Mouse (Mus musculus) heart, adult 2 months (tissue): ENCODE measurements around the gene Plekha5. TPM values are rescaled to one million over a fixed set of nuclear protein-coding genes. Genes with fewer than 3 reads are reported as not detected.

Experiments
- DNase-seq, 2 experiments: peaks; one replicate each; pipeline ENCODE4 v3.0.0; 2021
- H3K27ac ChIP-seq: fragments of 200-600 bp; 2 replicates; pipeline ENCODE4 v1.8.1; 2022
- H3K27me3 ChIP-seq: fragments of 200-500 bp; 2 replicates; pipeline ENCODE4 v1.6.1; 2012; ENCODE audit warnings: mild to moderate bottlenecking, low read length, inconsistent platforms, mixed read lengths; ENCODE audit not compliant: control insufficient read depth, insufficient read depth
- H3K36me3 ChIP-seq: fragments of 200-500 bp; 2 replicates; pipeline ENCODE4 v1.6.1; 2012; ENCODE audit warnings: low read length, inconsistent platforms; ENCODE audit not compliant: control insufficient read depth, insufficient read depth
- H3K4me1 ChIP-seq: fragments of 200-500 bp; 2 replicates; pipeline ENCODE4 v1.6.1; 2011; ENCODE audit warnings: low read length; ENCODE audit not compliant: control insufficient read depth, insufficient read depth
- H3K4me3 ChIP-seq: fragments of 200-600 bp; 2 replicates; pipeline ENCODE4 v1.8.1; 2022
- H3K79me2 ChIP-seq: fragments of 200-500 bp; replicated peaks from 2 replicates; pipeline ENCODE4 v1.6.1; 2012; ENCODE audit warnings: mild to moderate bottlenecking, inconsistent platforms, low read length, moderate library complexity, mixed read lengths; ENCODE audit not compliant: control insufficient read depth, insufficient read depth
- H3K9ac ChIP-seq: fragments of 200-500 bp; 2 replicates; pipeline ENCODE4 v1.6.1; 2012; ENCODE audit warnings: low read depth, mild to moderate bottlenecking, control low read depth, inconsistent platforms, low read length, mixed read lengths
- CTCF ChIP-seq: fragments of 200-600 bp; IDR thresholded peaks from 2 replicates; pipeline ENCODE4 v1.8.1; 2022; ENCODE audit warnings: antibody characterized with exemption, mild to moderate bottlenecking, moderate library complexity
- EP300 ChIP-seq: fragments of 200-500 bp; IDR thresholded peaks from 2 replicates; pipeline ENCODE4 v1.6.1; 2011; ENCODE audit warnings: low read depth, low read length, control low read depth; ENCODE audit not compliant: insufficient read depth
- POLR2A ChIP-seq: fragments of 200-500 bp; IDR thresholded peaks from 2 replicates; pipeline ENCODE4 v1.6.1; 2011; ENCODE audit warnings: mild to moderate bottlenecking, low read depth, low read length, control low read depth; ENCODE audit not compliant: insufficient read depth
- WGBS: fragments of 180-500 bp; shearing (Covaris S2); methylation state at CpG from one replicate; pipeline ENCODE4 v1.1.7; 2018; 5-methylcytosine and 5-hydroxymethylcytosine counted together
- intact Hi-C: fragments of 180-260 bp; cut with DNase I; formaldehyde crosslinking; loops from one replicate; pipeline ENCODE4 v1.15.1; 2025
- polyA plus RNA-seq: library from polyadenylated mRNA; depleted of rRNA; stranded (reverse); fragments of >200 nt; gene quantifications from 2 replicates; pipeline ENCODE4 v1.2.3, GENCODE M21; 2012
- total RNA-seq, 2 experiments: library from RNA; stranded (reverse); gene quantifications; 2 replicates each; pipeline ENCODE4 v1.2.3; 2021

The Plekha5 gene
- total and polyA plus RNA-seq, 3 experiments, result 19.6 to 26.0 (median 24.9) TPM

DNA sequence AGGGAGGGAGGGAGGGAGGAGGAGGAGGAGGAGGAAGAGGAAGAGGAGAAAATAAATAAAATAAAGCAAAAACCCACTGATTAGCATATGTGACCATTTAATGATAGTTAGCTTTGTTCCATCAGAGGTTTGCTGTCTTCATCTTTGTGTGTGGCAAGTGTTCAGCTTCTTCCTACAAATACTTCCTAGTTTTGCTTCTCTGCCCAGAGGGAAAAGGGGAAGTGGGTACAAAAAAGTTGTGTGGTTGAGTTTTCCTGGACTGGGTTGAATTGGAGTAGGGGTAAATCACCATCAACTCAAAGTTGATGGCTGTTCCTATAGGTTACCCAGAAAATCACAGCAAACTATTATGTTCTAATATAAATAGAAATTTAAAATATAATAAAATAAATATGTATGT is 65.7 kb downstream of the Plekha5 start:
- Histone ChIP-seq H3K4me3 (no peak overlapping the region), H3K4me1 (peaks cover 10% of the 10 kb centered on the region), H3K27me3 (no peaks in the 10 kb centered on the region), H3K27ac (no peak overlapping the region), H3K36me3 (0 out of 2 replicates have a peak, but pooled peaks cover 2% of the 10 kb centered on the region), H3K9ac (no peak overlapping the region), H3K79me2 (no peaks in the 10 kb centered on the region)
- no peak for DNase-seq
- intact Hi-C loops, result no loop called here
- TF ChIP-seq POLR2A, result no peak
- no peak for TF ChIP-seq EP300
- no peak for TF ChIP-seq CTCF

DNA sequence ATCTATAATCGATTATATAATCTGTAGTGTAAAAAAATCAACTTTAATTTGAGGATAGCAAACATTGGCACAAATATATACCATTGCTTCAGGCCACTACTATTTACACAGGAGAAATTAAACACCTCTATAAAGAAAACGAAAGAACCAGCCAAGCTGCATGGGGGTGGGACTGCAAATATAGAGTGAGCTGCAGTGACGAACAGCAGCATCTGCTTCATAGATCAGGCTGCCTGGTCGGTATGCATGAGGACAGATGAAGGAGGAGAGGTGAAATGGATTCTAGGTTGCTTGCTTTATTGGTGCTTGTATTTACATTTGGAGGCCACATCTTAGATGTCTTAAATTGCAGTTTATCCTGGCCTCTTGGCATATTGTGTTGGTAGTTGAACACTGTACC is 66.4 kb downstream of the Plekha5 start:
- H3K27ac ChIP-seq, result no peak overlapping the region
- H3K27me3 ChIP-seq, result no peaks in the 10 kb centered on the region
- no peaks in the 10 kb centered on the region for H3K79me2 ChIP-seq
- H3K9ac ChIP-seq, result no peak overlapping the region
- intact Hi-C loops, result no loop called here
- no peak overlapping the region for H3K4me3 ChIP-seq
- 0 out of 2 replicates have a peak, but pooled peaks cover 2% of the 10 kb centered on the region for H3K36me3 ChIP-seq
- peaks cover 10% of the 10 kb centered on the region for H3K4me1 ChIP-seq
- TF ChIP-seq EP300, result no peak
- no peak for TF ChIP-seq POLR2A
- no peak for TF ChIP-seq CTCF
- no peak for DNase-seq
- WGBS, result 76% methylated on average over 4 of the region's 4 CpGs

DNA sequence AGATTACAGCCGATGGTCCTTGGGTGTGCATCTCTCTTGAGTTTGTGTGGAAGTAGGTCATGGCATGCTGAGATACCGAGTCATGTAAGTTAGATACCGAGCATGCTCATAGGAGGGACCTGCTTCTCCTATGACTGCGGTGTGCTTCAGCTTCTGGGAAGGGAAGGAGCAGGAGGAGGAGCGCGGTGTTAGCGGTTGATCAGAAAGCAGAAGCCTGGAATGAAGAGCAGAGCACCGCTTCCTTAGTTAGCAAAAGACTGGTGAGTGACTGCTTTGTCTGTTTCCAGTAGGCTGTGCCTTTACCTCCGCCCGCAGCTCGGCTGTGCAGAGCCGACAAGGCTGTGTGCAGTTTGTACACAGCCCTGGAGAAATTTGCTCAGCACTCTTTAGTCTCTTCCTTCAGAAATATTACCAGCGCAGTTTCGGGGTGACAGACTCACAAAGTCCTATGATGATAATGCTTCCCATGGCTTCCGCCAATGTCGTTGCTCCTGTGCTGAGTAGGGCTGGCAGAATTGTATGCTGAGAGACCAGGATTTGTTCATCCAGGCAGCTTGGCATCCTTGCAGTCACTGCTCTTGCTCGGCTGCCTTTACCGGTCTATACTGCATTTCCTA is 67.2 kb downstream of the Plekha5 start:
- Histone ChIP-seq H3K4me1 (peaks cover 10% of the 10 kb centered on the region), H3K4me3 (peak overlapping the region; percentile 26; the same call in 1 of the 2 replicates), H3K36me3 (0 out of 2 replicates have a peak, but pooled peaks cover 2% of the 10 kb centered on the region), H3K27me3 (no peaks in the 10 kb centered on the region), H3K9ac (peak overlapping the region; percentile 6; the same call in 1 of the 2 replicates), H3K27ac (no peak overlapping the region), H3K79me2 (no peaks in the 10 kb centered on the region)
- DNase-seq, result no peak
- intact Hi-C loops, result no loop called here
- WGBS, result 56% methylated on average over 18 of the region's 18 CpGs
- TF ChIP-seq POLR2A (no peak), CTCF (no peak), EP300 (no peak)

DNA sequence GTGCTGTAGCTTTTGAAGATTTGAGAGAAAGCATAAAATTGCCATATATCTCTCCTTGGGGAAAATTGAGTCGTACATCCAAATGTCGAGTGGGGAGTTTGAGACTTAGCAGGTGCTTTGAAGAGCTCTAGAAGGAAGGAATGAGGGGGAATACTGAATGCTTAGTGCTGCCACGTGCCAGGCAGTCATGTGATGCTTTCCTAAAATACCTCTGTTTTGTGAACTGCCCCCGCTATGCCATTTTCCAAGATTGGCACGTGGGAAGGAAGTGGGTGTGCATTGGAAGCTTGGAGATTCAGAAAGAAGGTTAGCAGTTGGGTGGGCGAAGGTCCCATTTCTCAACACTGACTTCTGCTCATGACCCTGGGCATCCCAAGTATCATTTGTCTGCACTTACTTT is 68.2 kb downstream of the Plekha5 start:
- TF ChIP-seq POLR2A (no peak), CTCF (no peak), EP300 (no peak)
- Histone ChIP-seq H3K79me2 (no peaks in the 10 kb centered on the region), H3K27ac (no peak overlapping the region), H3K36me3 (no peaks in the 10 kb centered on the region), H3K4me1 (peaks cover 7% of the 10 kb centered on the region), H3K27me3 (no peaks in the 10 kb centered on the region), H3K9ac (no peak overlapping the region), H3K4me3 (no peak overlapping the region)
- WGBS, result 42% methylated on average over 6 of the region's 6 CpGs
- no peak for DNase-seq
- intact Hi-C loops, result no loop called here

DNA sequence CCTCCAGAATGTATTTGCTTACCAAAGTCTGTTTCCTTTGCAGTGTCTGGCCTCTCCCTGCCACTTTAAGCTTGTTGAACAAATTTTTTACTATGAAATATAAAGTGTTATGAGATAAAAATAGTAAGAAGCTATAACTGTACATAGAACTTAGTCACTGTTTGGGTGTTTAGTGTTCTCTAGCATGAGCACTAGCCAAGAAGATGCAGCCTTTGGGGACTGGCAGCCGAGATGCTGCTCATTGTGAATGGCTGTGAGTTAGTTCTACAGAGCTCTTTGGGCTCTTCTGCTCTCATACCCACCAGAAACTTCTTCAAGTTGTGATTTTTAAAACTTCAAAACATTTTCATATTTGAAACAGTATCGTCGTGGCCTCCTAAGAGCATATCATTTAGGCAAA is 74.2 kb downstream of the Plekha5 start:
- no peaks in the 10 kb centered on the region for H3K27me3 ChIP-seq
- TF ChIP-seq POLR2A (no peak), CTCF (no peak), EP300 (no peak)
- intact Hi-C loops, result no loop called here
- no peaks in the 10 kb centered on the region for H3K79me2 ChIP-seq
- H3K27ac ChIP-seq, result no peak overlapping the region
- DNase-seq, result no peak
- WGBS, result 79% methylated on average over 3 of the region's 3 CpGs
- no peaks in the 10 kb centered on the region for H3K4me1 ChIP-seq
- H3K4me3 ChIP-seq, result no peak overlapping the region
- no peaks in the 10 kb centered on the region for H3K36me3 ChIP-seq
- H3K9ac ChIP-seq, result no peak overlapping the region

DNA sequence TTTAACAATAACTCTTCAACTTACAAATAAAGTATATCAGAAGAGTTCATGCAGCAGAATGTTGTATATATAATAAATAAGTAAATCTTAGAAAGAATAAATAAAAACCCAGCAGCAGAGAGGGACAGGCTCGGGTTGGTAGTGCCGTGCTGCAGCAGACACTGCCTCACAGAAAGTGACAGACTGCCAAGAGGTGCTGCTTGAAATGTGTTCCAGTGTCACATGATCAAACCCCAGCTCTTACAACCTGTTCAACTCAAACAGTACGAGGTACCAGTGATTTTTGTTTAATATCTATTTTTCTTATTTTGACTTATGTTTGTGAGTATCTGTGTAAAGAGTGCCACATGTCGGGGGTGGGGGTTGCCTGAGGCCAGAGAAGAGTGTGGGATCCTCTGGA is 75.1 kb downstream of the Plekha5 start:
- no peak overlapping the region for H3K9ac ChIP-seq
- no peak overlapping the region for H3K4me3 ChIP-seq
- DNase-seq, result no peak
- H3K4me1 ChIP-seq, result no peaks in the 10 kb centered on the region
- WGBS, result 64% methylated on average over 4 of the region's 4 CpGs
- no peak overlapping the region for H3K27ac ChIP-seq
- no peak for TF ChIP-seq CTCF
- intact Hi-C loops, result no loop called here
- H3K36me3 ChIP-seq, result no peaks in the 10 kb centered on the region
- H3K27me3 ChIP-seq, result no peaks in the 10 kb centered on the region
- H3K79me2 ChIP-seq, result no peaks in the 10 kb centered on the region
